Mouse (Mus musculus) bone marrow macrophage, adult 2 months (primary cell): ENCODE measurements around the gene Wdfy2.

Experiments
- CTCF ChIP-seq: IDR thresholded peaks from 2 replicates; pipeline ENCODE4 v1.5.1; 2012; ENCODE audit warnings: low read depth, mild to moderate bottlenecking, low read length, moderate library complexity
- POLR2A ChIP-seq: IDR thresholded peaks from 2 replicates; pipeline ENCODE4 v1.6.1; 2012; ENCODE audit warnings: mild to moderate bottlenecking, low read depth, low read length, borderline replicate concordance

GRCm38 (mm10) chr14:62825575-62826332, 11.7 kb upstream of the Wdfy2 start:
- TF ChIP-seq CTCF (no peak), POLR2A (no peak)
